Mouse (Mus musculus) heart, postnatal 0 days (tissue): ENCODE measurements around the gene Pdzph1.

Experiments
- CTCF ChIP-seq: IDR thresholded peaks from 2 replicates; pipeline ENCODE4 v1.5.1; 2016; ENCODE audit warnings: antibody characterized with exemption, control low read depth, low read depth
- EP300 ChIP-seq: IDR thresholded peaks from 2 replicates; pipeline ENCODE4 v1.6.1; 2016; ENCODE audit warnings: antibody characterized with exemption, low read depth

GRCm38 (mm10) chr17:59026336-59026735 is 35.2 kb upstream of the Pdzph1 start:
- TF ChIP-seq EP300 (no peak), CTCF (no peak)
